Mouse (Mus musculus) MEL (cell line): ENCODE results near the gene Ltc4s. TPM values are rescaled to one million over a fixed set of nuclear protein-coding genes. Genes with fewer than 3 reads are reported as not detected.

Source experiments
- DNase-seq: peaks from one replicate; pipeline ENCODE4 v3.0.0; 2011; ENCODE audit warnings: low read depth, low spot score
- H3K27ac ChIP-seq: 2 replicates; pipeline ENCODE4 v1.5.1; 2012; ENCODE audit warnings: low read depth, mild to moderate bottlenecking, control low read depth, low read length, moderate library complexity; ENCODE audit not compliant: control insufficient read depth
- H3K27me3 ChIP-seq, 2 experiments: fragments of 150-350 bp in 1 of 2; sonication (generic) in 1 of 2; 2 replicates each; pipeline ENCODE4 v1.6.1; 2012; ENCODE audit warnings: low read length in 2 of 2, mild to moderate bottlenecking in 2 of 2, improper control_type of control experiment in 1 of 2, moderate library complexity in 1 of 2; ENCODE audit not compliant: insufficient read depth in 2 of 2, control insufficient read depth in 1 of 2
- H3K36me3 ChIP-seq, 2 experiments: 2 replicates each; pipeline ENCODE4 v1.6.1; 2012 to 2014; ENCODE audit warnings: low read length in 2 of 2, improper control_type of control experiment in 1 of 2, inconsistent platforms in 1 of 2, mild to moderate bottlenecking in 1 of 2; ENCODE audit not compliant: insufficient read depth in 2 of 2, control insufficient read depth in 1 of 2
- H3K4me1 ChIP-seq, 2 experiments: fragments of 150-350 bp in 1 of 2; sonication (generic) in 1 of 2; 2 replicates each; pipeline ENCODE4 v1.6.1; 2012; ENCODE audit warnings: low read length in 2 of 2, improper control_type of control experiment in 1 of 2, mild to moderate bottlenecking in 1 of 2; ENCODE audit not compliant: insufficient read depth in 2 of 2, control insufficient read depth in 1 of 2
- H3K4me3 ChIP-seq, 2 experiments: fragments of 150-350 bp in 1 of 2; sonication (generic) in 1 of 2; 2 replicates each; pipeline ENCODE4 v1.5.1; 2012; ENCODE audit warnings: low read depth in 2 of 2, low read length in 2 of 2, mild to moderate bottlenecking in 2 of 2, moderate library complexity in 2 of 2, control low read depth in 1 of 2, improper control_type of control experiment in 1 of 2; ENCODE audit not compliant: control insufficient read depth in 1 of 2, insufficient read depth in 1 of 2
- H3K79me2 ChIP-seq: 2 replicates; pipeline ENCODE4 v1.6.1; 2012; ENCODE audit warnings: mild to moderate bottlenecking, low read length, moderate library complexity; ENCODE audit not compliant: control insufficient read depth, poor library complexity, insufficient read depth
- H3K9ac ChIP-seq: 2 replicates; pipeline ENCODE4 v1.6.1; 2012; ENCODE audit warnings: low read depth, mild to moderate bottlenecking, control low read depth, low read length, moderate library complexity; ENCODE audit not compliant: control insufficient read depth, poor library complexity, severe bottlenecking
- H3K9me3 ChIP-seq: fragments of 150-350 bp; sonication (generic); replicated peaks from 2 replicates; pipeline ENCODE4 v1.6.1; 2012; ENCODE audit warnings: mild to moderate bottlenecking, low read length, improper control_type of control experiment, moderate library complexity; ENCODE audit not compliant: insufficient read depth
- BHLHE40 ChIP-seq: IDR thresholded peaks from 2 replicates; pipeline ENCODE4 v1.6.1; 2012; ENCODE audit warnings: low read depth, mild to moderate bottlenecking, inconsistent platforms, low read length, improper control_type of control experiment, borderline replicate concordance
- CHD1 ChIP-seq: IDR thresholded peaks from 2 replicates; pipeline ENCODE4 v1.6.1; 2012; ENCODE audit warnings: low read depth, mild to moderate bottlenecking, inconsistent platforms, low read length, improper control_type of control experiment
- CHD2 ChIP-seq: IDR thresholded peaks from 2 replicates; pipeline ENCODE4 v1.6.1; 2011; ENCODE audit warnings: low read length, improper control_type of control experiment
- CTCF ChIP-seq, 3 experiments: IDR thresholded peaks in 2 of 3; conservative IDR thresholded peaks in 1 of 3; 2 replicates each; pipeline ENCODE4 v1.5.1; 2011 to 2012; ENCODE audit warnings: low read length in 3 of 3, low read depth in 2 of 3, mild to moderate bottlenecking in 2 of 3, improper control_type of control experiment in 1 of 3, inconsistent platforms in 1 of 3, mixed read lengths in 1 of 3, moderate library complexity in 1 of 3; ENCODE audit not compliant: control insufficient read depth in 1 of 3, insufficient read depth in 1 of 3, poor library complexity in 1 of 3, severe bottlenecking in 1 of 3
- E2F4 ChIP-seq: IDR thresholded peaks from 2 replicates; pipeline ENCODE4 v1.6.1; 2011; ENCODE audit warnings: low read depth, low read length, improper control_type of control experiment, borderline replicate concordance
- ELF1 ChIP-seq: IDR thresholded peaks from 2 replicates; pipeline ENCODE4 v1.6.1; 2014; ENCODE audit warnings: low read depth, mild to moderate bottlenecking, inconsistent platforms, low read length, improper control_type of control experiment, moderate library complexity
- GABPA ChIP-seq: IDR thresholded peaks from 2 replicates; pipeline ENCODE4 v1.6.1; 2012; ENCODE audit warnings: low read depth, mild to moderate bottlenecking, inconsistent platforms, low read length, improper control_type of control experiment, moderate library complexity
- GATA1 ChIP-seq: IDR thresholded peaks from 2 replicates; pipeline ENCODE4 v1.6.1; 2011; ENCODE audit warnings: low read depth, low read length, improper control_type of control experiment
- HCFC1 ChIP-seq: IDR thresholded peaks from 2 replicates; pipeline ENCODE4 v1.6.1; 2012; ENCODE audit warnings: low read depth, mild to moderate bottlenecking, inconsistent platforms, low read length, improper control_type of control experiment, moderate library complexity
- JUND ChIP-seq: IDR thresholded peaks from 2 replicates; pipeline ENCODE4 v1.6.1; 2011; ENCODE audit warnings: low read depth, mild to moderate bottlenecking, improper control_type of control experiment, low read length
- KAT2A ChIP-seq: conservative IDR thresholded peaks from 2 replicates; pipeline ENCODE4 v1.6.1; 2012; ENCODE audit warnings: low read depth, low read length, improper control_type of control experiment, inconsistent platforms
- MAFK ChIP-seq: IDR thresholded peaks from 2 replicates; pipeline ENCODE4 v1.6.1; 2011; ENCODE audit warnings: low read depth, mild to moderate bottlenecking, low read length, improper control_type of control experiment, borderline replicate concordance
- MAX ChIP-seq: IDR thresholded peaks from 2 replicates; pipeline ENCODE4 v1.6.1; 2011; ENCODE audit warnings: low read length, improper control_type of control experiment
- MAZ ChIP-seq: IDR thresholded peaks from 2 replicates; pipeline ENCODE4 v1.6.1; 2012; ENCODE audit warnings: low read depth, mild to moderate bottlenecking, inconsistent platforms, low read length, improper control_type of control experiment
- MEF2A ChIP-seq: IDR thresholded peaks from 2 replicates; pipeline ENCODE4 v1.6.1; 2014; ENCODE audit warnings: low read depth, mild to moderate bottlenecking, inconsistent platforms, low read length, improper control_type of control experiment; ENCODE audit not compliant: poor library complexity, insufficient replicate concordance, severe bottlenecking; ENCODE audit errors: extremely low read depth
- MXI1 ChIP-seq: IDR thresholded peaks from 2 replicates; pipeline ENCODE4 v1.6.1; 2011; ENCODE audit warnings: mild to moderate bottlenecking, low read depth, low read length, improper control_type of control experiment
- MYB ChIP-seq: IDR thresholded peaks from 2 replicates; pipeline ENCODE4 v1.6.1; 2011; ENCODE audit warnings: mild to moderate bottlenecking, low read depth, low read length, improper control_type of control experiment
- NELFE ChIP-seq: IDR thresholded peaks from 2 replicates; pipeline ENCODE4 v1.6.1; 2011; ENCODE audit warnings: low read depth, low read length, improper control_type of control experiment
- NRF1 ChIP-seq: IDR thresholded peaks from 2 replicates; pipeline ENCODE4 v1.6.1; 2014; ENCODE audit warnings: low read depth, mild to moderate bottlenecking, inconsistent platforms, low read length, improper control_type of control experiment, moderate library complexity; ENCODE audit not compliant: poor library complexity, insufficient read depth, severe bottlenecking
- POLR2A ChIP-seq, 2 experiments: IDR thresholded peaks; 2 replicates each; pipeline ENCODE4 v1.6.1; 2011 to 2012; ENCODE audit warnings: low read length in 2 of 2, mild to moderate bottlenecking in 2 of 2, control low read depth in 1 of 2, improper control_type of control experiment in 1 of 2, low read depth in 1 of 2, moderate library complexity in 1 of 2; ENCODE audit not compliant: control insufficient read depth in 1 of 2, insufficient read depth in 1 of 2, poor library complexity in 1 of 2
- POLR2AphosphoS2 ChIP-seq: IDR thresholded peaks from 2 replicates; pipeline ENCODE4 v1.6.1; 2011; ENCODE audit warnings: low read length, improper control_type of control experiment
- POLR2AphosphoS5 ChIP-seq: IDR thresholded peaks from 2 replicates; pipeline ENCODE4 v1.6.1; 2012; ENCODE audit warnings: low read depth, borderline replicate concordance, mild to moderate bottlenecking, inconsistent platforms, low read length, moderate library complexity, mixed read lengths
- RAD21 ChIP-seq: IDR thresholded peaks from 2 replicates; pipeline ENCODE4 v1.6.1; 2011; ENCODE audit warnings: mild to moderate bottlenecking, low read depth, low read length, improper control_type of control experiment
- RCOR1 ChIP-seq: IDR thresholded peaks from 2 replicates; pipeline ENCODE4 v1.6.1; 2012; ENCODE audit warnings: low read depth, mild to moderate bottlenecking, inconsistent platforms, low read length, improper control_type of control experiment
- SIN3A ChIP-seq: IDR thresholded peaks from 2 replicates; pipeline ENCODE4 v1.6.1; 2012; ENCODE audit warnings: low read length, improper control_type of control experiment, inconsistent platforms
- SMC3 ChIP-seq: IDR thresholded peaks from 2 replicates; pipeline ENCODE4 v1.6.1; 2011; ENCODE audit warnings: low read depth, low read length, improper control_type of control experiment
- TBP ChIP-seq: IDR thresholded peaks from 2 replicates; pipeline ENCODE4 v1.8.0; 2011; ENCODE audit warnings: low read depth, low read length, improper control_type of control experiment
- TCF12 ChIP-seq: IDR thresholded peaks from 2 replicates; pipeline ENCODE4 v1.6.1; 2014; ENCODE audit warnings: low read depth, mild to moderate bottlenecking, inconsistent platforms, low read length, improper control_type of control experiment, moderate library complexity
- ZC3H11A ChIP-seq: IDR thresholded peaks from 2 replicates; pipeline ENCODE4 v1.6.1; 2012; ENCODE audit warnings: low read depth, mild to moderate bottlenecking, inconsistent platforms, low read length, improper control_type of control experiment
- ZKSCAN1 ChIP-seq: IDR thresholded peaks from 2 replicates; pipeline ENCODE4 v1.6.1; 2012; ENCODE audit warnings: low read depth, mild to moderate bottlenecking, inconsistent platforms, low read length, improper control_type of control experiment, moderate library complexity
- ZMIZ1 ChIP-seq: IDR thresholded peaks from 2 replicates; pipeline ENCODE4 v1.6.1; 2012; ENCODE audit warnings: low read depth, mild to moderate bottlenecking, inconsistent platforms, low read length, improper control_type of control experiment, moderate library complexity
- ZNF384 ChIP-seq: IDR thresholded peaks from 2 replicates; pipeline ENCODE4 v1.6.1; 2012; ENCODE audit warnings: low read depth, mild to moderate bottlenecking, inconsistent platforms, low read length, improper control_type of control experiment
- polyA plus RNA-seq, 2 experiments: library from polyadenylated mRNA; stranded (reverse) in 1 of 2; unstranded in 1 of 2; fragments of >175 nt in 1 of 2; fragments of >200 nt in 1 of 2; gene quantifications; 2 replicates each; pipeline versions ENCODE4 v1.2.1 to v1.2.4; 2012; ENCODE audit warnings: low replicate concordance in 2 of 2, low read depth in 1 of 2; ENCODE audit not compliant: insufficient read length in 2 of 2, insufficient read depth in 1 of 2, missing spikeins in 1 of 2
- total RNA-seq: library from RNA; depleted of rRNA; stranded (reverse); fragments of 300-350 nt; gene quantifications from 2 replicates; pipeline ENCODE4 v1.2.3, GENCODE M21; 2012

The Ltc4s gene
- total and polyA plus RNA-seq, 3 experiments = 3.1 to 3.4 TPM; not detected in 1

DNA sequence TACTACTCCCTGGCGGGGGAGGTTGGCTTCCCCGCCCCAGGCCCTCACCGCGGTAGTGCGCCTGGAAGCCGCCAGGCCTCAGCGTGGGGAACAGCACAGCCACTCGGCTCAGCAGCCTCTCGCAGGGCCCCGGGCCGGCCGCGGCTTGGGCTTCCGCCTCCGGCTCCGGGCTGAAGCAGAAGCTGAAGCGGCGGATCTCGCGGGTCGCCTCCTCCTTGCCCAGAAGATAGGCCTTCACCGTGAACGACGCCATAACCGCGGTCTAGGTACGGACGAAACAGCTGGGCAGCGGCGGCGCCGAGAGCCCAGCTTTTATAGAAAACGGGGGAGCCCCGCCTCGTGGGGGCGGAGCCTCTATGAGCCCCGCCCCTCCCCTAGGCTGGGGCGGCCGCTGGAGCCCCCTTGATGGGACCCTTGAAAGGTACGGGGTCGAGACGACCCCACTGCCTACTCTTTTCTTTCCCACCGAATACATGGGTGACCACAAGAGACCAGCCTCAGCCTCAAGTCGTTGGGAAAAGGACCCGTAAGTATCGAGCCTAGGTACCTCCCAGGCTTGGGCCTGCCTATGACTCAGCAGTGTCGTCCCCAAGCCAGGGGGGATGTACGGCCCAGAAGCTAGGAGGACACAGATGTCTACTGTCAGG lies 27.8 kb downstream of the Ltc4s start, which contains the start of the genes Sqstm1 and Mgat4b (continued):
- no peak for TF ChIP-seq POLR2AphosphoS5
- TF ChIP-seq MEF2A = no peak
- TF ChIP-seq SIN3A = peak; percentile 91
- 0 out of 2 replicates have a peak, but pooled peaks have one; percentile 2 for TF ChIP-seq NRF1
- peak; percentile 97 to 98 for TF ChIP-seq POLR2A (IDR thresholded peaks at IDR 0.05; ENCODE audit: control insufficient read depth in 1 of 2, insufficient read depth in 1 of 2, low read depth in 1 of 2, low read length in 2 of 2, poor library complexity in 1 of 2)
- TF ChIP-seq RAD21 = no peak
- TF ChIP-seq MYB = 0 out of 2 replicates have a peak, but pooled peaks have one; percentile 2
- TF ChIP-seq SMC3 = no peak
- peak; percentile 90; the same call in 1 of the 2 replicates for TF ChIP-seq MXI1
- peak; percentile 100 for TF ChIP-seq POLR2AphosphoS2
- TF ChIP-seq HCFC1 = peak; percentile 74
- no peak for TF ChIP-seq E2F4
- no peak for TF ChIP-seq ZKSCAN1
- TF ChIP-seq ZNF384 = no peak
- TF ChIP-seq NELFE = peak; percentile 100

DNA sequence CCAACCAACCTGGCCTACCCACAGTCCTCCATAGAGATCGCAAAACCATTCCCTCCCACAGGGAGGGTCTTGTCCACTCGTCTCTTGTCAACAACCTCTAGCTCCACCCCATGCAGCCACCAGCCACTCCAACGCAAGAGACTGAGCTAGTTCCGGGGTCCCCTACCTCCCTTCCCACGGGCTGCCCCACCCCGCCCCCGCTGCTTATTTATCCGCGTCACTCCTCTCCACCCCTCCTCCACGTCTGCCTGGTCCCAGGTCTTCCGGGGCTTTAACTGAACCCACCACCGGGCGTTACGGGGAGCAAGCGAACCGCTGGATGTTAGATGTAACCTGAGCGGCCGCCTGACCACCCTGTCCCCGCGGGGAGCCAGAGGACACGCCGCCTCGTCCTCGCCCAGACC lies 28.3 kb downstream of the Ltc4s start:
- Histone ChIP-seq H3K9ac (peak overlapping the region; percentile 89), H3K9me3 (no peaks in the 10 kb centered on the region), H3K4me1 (peaks cover 12 to 33% of the 10 kb centered on the region in 2 experiments), H3K27me3 (no peaks in the 10 kb centered on the region), H3K36me3 (peaks cover 12 to 24% of the 10 kb centered on the region in 2 experiments), H3K4me3 (peak overlapping the region; percentile 71 to 94), H3K27ac (peak overlapping the region; percentile 50), H3K79me2 (peaks cover 31% of the 10 kb centered on the region)
- peak; percentile 98 for DNase-seq
- TF ChIP-seq ZC3H11A = no peak
- 0 out of 2 replicates have a peak, but pooled peaks have one; percentile 17 for TF ChIP-seq MYB
- TF ChIP-seq TBP = no peak
- no peak for TF ChIP-seq POLR2AphosphoS5
- no peak for TF ChIP-seq POLR2A (IDR thresholded peaks at IDR 0.05; ENCODE audit: control insufficient read depth in 1 of 2, insufficient read depth in 1 of 2, low read depth in 1 of 2, low read length in 2 of 2, poor library complexity in 1 of 2)
- 0 out of 2 replicates have a peak, but pooled peaks have one; percentile 27 for TF ChIP-seq ZMIZ1
- TF ChIP-seq NELFE = no peak
- peak; percentile 78 for TF ChIP-seq HCFC1
- no peak for TF ChIP-seq GATA1
- TF ChIP-seq BHLHE40 = no peak
- TF ChIP-seq TCF12 = peak; percentile 33; the same call in 1 of the 2 replicates
- TF ChIP-seq MAFK = no peak
- TF ChIP-seq RCOR1 = no peak
- TF ChIP-seq CTCF (IDR thresholded peaks at IDR 0.05 in 2 of 3, conservative IDR thresholded peaks at IDR 0.05 in 1 of 3; ENCODE audit: control insufficient read depth in 1 of 3, insufficient read depth in 1 of 3, low read depth in 2 of 3, low read length in 3 of 3, poor library complexity in 1 of 3, severe bottlenecking in 1 of 3) = no peak
- TF ChIP-seq MEF2A = no peak
- TF ChIP-seq SMC3 = no peak
- TF ChIP-seq JUND = no peak
- peak; percentile 92 for TF ChIP-seq MAZ
- TF ChIP-seq ELF1 = peak; percentile 95
- no peak for TF ChIP-seq NRF1
- TF ChIP-seq MAX = peak; percentile 80
- no peak for TF ChIP-seq GABPA
- peak; percentile 56 for TF ChIP-seq CHD2
- TF ChIP-seq CHD1 = 0 out of 2 replicates have a peak, but pooled peaks have one; percentile 47
- no peak for TF ChIP-seq POLR2AphosphoS2
- no peak for TF ChIP-seq E2F4
- no peak; the same call in 1 of the 2 replicates for TF ChIP-seq KAT2A
